Mouse (Mus musculus) T-helper 17 cell (primary cell): Measurements from ENCODE around the gene Ankrd33b.

Source experiments
- in situ Hi-C, 2 experiments: fragments of 300-600 bp; cut with MboI, MseI; formaldehyde crosslinking; loops; 1 replicate in 1 of 2; 2 replicates in 1 of 2; pipeline ENCODE4 v1.15.1; 2025; ENCODE audit warnings: high pct_unique_total_duplicates in 2 of 2

Ankrd33b gene

GRCm38 (mm10) chr15:31273509-31273908 lies 94.0 kb downstream of the Ankrd33b start:
- in situ Hi-C loops: loop anchor here (10.0 kb wide), 2 partner anchors 479 to 1239 kb away; no protein-coding TSS in a partner anchor

- in situ Hi-C loops: loop anchor here (10.0 kb wide), 2 partner anchors 478 to 1238 kb away; no protein-coding TSS in a partner anchor
Observed at GRCm38 (mm10) chr15:31272695-31273094, 94.8 kb downstream of the Ankrd33b start.

- in situ Hi-C loops: loop anchor here (5.0 to 10.0 kb wide), 2 partner anchors 342 to 835 kb away; no protein-coding TSS in a partner anchor
Observed at GRCm38 (mm10) chr15:31269558-31269957, 98.0 kb downstream of the Ankrd33b start.

- in situ Hi-C loops: loop anchor here (5.0 to 10.0 kb wide), 2 partner anchors 341 to 833 kb away; no protein-coding TSS in a partner anchor
Observed at GRCm38 (mm10) chr15:31268148-31268547, 99.4 kb downstream of the Ankrd33b start.

- in situ Hi-C loops: loop anchor here (5.0 to 10.0 kb wide), 2 partner anchors 339 to 831 kb away; no protein-coding TSS in a partner anchor
Observed at GRCm38 (mm10) chr15:31265845-31266244, 101.7 kb downstream of the Ankrd33b start.

DNA sequence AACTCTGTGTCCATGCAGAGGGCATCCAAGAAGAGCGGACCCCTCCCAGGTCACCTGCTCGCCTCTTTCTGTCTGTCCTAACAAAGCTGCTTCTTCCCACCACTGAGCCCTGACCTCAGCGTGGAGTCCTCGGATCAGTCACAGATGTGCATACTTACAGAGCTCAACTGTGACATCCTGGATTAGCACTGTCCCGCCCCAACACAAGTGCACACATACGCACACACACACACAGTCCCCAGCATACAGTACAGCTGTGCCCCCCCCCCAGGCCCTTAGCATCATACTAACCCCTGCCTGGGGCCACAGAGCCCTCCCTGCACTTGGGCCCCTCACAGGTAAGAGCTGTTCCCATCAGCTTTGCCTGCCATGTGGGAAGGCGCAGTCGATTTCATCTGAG lies 102.1 kb downstream of the Ankrd33b start:
- in situ Hi-C loops: loop anchor here (5.0 to 10.0 kb wide), 2 partner anchors 338 to 831 kb away; no protein-coding TSS in a partner anchor

- in situ Hi-C loops: loop anchor here (5.0 to 10.0 kb wide), 2 partner anchors 338 to 830 kb away; no protein-coding TSS in a partner anchor
Observed at GRCm38 (mm10) chr15:31264827-31265226, 102.7 kb downstream of the Ankrd33b start.

DNA sequence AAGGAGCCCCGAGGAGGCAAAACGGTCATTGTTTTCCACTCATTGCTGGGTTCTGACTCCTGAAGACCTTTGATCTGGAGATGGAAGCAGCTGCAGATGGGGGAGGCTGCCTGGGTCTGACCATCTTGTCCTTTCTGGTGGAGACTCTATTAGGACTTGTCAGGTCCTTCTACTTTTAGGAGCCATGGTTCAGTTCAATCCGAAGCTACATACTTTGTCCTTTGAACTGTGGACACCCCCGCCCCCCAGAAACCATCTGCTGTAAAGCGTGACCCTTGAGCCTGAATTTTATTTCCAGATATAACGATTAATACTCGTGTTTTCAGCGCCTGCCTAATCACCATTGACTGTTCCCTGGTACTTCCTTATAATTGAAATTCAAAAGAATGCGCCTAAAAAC lies 105.2 kb downstream of the Ankrd33b start:
- in situ Hi-C loops: loop anchor here in 1 of 2 experiments (5.0 to 10.0 kb wide), 2 partner anchors 335 to 828 kb away; no protein-coding TSS in a partner anchor

- in situ Hi-C loops: loop anchor here in 1 of 2 experiments (5.0 to 10.0 kb wide), 2 partner anchors 334 to 826 kb away; no protein-coding TSS in a partner anchor
Observed at GRCm38 (mm10) chr15:31261094-31261493, 106.4 kb downstream of the Ankrd33b start.

DNA sequence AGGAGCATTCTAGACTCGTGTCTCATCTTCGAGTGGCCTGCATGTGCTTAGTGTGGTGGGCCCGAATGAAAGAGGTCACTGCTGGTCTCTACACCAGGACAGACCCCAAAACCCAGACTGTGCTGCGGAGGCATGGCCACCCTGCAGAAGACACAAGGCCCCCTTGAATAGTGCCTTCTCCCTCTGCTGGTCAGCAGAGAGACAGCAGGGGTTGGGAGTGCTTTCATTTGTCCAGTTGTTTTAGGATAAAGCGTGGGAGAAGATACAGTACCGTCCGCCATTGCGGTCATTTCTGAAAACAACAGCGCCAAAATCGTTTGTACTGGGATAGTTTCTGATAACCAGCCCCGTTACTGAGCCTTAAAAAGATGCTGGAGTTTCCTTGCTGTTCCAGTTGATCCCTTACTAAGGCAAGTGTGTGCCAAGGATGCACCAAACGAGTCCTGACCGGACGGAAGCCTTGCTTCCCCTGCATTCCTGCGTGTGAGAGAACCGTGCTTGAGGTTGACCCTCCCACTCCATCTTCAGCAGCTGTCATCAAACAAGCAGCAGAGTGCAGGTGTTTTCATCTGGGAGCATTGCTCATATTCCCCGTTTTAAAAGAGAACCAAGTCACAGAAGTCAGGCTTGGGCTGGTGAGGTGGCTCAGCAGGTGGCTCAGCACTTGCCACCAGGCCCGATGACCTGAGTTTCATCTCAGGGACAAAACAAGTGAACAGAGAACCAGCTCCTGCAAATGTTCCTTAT lies 108.7 kb downstream of the Ankrd33b start:
- in situ Hi-C loops: no loop called here

GRCm38 (mm10) chr15:31258029-31258692 lies 109.4 kb downstream of the Ankrd33b start:
- in situ Hi-C loops: no loop called here

DNA sequence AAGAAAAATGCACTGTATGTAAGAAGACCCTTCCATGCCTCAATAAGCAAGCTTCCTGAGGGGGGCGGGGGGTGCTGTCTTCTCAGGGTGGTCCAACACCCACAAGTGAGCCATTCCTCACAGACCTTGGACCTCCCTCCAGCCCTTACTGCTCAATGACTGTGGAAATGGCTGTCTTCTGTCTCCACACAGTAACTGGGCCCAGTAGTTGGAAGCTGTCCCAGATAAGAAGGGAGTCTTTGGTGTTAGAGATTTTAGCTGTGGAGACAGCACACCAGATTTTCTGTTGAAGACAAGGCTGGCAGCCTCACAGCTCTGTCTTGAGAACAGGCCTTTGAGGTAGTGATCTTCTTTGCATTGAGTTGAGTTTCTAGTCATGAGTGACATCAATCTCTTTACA lies 110.2 kb downstream of the Ankrd33b start:
- in situ Hi-C loops: no loop called here

DNA sequence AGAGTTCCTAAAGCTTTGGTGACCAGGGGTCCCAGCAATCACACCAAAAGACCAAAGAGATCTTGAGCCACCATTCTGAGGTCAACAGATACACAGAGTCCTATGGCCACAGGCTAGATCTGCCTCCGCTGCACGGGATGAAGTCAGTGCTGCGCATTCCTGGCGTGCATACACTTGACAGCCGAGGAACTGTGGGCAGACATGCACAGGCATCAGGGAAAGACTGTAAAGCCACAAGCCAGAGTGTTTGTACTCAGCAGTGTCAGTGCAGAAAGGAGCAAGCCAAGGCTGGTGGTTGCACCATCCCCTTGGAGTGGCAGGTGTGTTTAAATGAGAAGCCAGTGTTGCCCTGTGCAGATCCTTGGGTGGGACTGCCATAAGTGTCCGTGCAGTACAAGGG lies 111.8 kb downstream of the Ankrd33b start:
- in situ Hi-C loops: no loop called here

- in situ Hi-C loops: no loop called here
Observed at GRCm38 (mm10) chr15:31254939-31255535, 112.5 kb downstream of the Ankrd33b start.

DNA sequence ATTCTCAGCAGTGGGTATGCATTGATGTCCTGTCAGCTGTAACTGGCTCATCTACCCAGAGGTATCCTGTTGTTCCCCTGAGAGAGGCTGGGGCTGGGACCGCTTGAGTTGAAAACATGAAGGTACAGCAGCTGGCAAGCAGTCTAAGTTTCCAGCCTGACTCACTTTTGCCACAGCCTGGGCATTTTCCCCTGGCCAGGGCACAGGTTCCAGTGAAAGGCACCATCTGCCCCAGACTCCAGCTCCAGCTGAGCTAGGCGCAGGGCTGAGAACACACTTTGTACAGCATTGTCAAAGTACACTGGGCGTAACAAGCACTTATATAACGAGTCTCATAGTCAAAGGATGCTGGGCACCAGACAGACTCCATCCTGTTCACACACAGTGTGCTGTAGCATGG lies 113.6 kb downstream of the Ankrd33b start:
- in situ Hi-C loops: no loop called here

GRCm38 (mm10) chr15:31253380-31253779 lies 114.1 kb downstream of the Ankrd33b start:
- in situ Hi-C loops: no loop called here

- in situ Hi-C loops: no loop called here
Observed at GRCm38 (mm10) chr15:31252590-31253311, 114.8 kb downstream of the Ankrd33b start.

GRCm38 (mm10) chr15:31251189-31251588 lies 116.3 kb downstream of the Ankrd33b start:
- in situ Hi-C loops: no loop called here

DNA sequence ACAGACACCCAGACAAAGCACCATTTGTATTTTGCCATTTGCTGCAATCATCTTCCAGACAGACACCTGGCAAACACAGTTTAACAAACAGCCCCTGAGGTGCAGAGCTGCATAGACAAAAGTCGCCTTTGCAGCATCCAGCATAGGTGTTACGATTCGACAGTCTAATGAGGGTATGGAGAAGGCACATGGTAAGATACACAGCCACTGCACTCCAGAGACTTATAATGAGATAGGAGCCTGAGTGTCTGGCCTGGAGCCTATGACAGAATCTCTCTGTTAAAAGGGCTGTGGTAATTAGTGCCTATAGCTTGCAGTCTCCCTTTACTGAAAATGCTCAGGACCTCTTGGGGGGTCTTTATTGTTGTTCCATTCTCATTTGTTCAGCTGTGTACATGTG lies 116.8 kb downstream of the Ankrd33b start:
- in situ Hi-C loops: no loop called here

- in situ Hi-C loops: no loop called here
Observed at GRCm38 (mm10) chr15:31250027-31250426, 117.5 kb downstream of the Ankrd33b start.

DNA sequence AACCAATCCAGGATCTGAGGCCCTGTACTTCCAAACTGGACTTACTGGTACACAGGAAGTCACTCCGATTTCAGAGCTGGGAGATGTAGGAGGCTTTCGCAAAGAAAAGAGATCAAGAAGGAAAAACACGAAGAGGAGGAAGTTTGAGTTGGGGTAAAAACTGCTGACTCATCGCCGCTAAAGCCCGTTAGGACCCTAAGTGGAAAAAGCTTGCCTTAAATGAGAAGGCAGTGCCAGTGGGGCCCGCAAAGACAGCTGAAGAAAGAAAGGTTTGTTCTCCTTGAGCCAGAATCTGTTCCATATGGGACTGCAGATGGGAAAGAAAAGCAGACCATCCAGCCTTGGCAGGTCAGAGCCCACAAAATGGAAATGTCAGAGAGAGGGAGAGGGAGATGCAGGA lies 118.6 kb downstream of the Ankrd33b start:
- in situ Hi-C loops: no loop called here
